Mouse (Mus musculus) embryonic facial prominence, embryonic 15.5 days (tissue): ENCODE results near the gene Pde10a. TPM values are rescaled to one million over a fixed set of nuclear protein-coding genes. Genes with fewer than 3 reads are reported as not detected.

ENCODE experiments used
- ATAC-seq: fragments of 200-750 bp; cut with Nextera tagmentation; 2 replicates; pipeline ENCODE4 v1.8.0; 2017; ENCODE audit warnings: low read depth, moderate TSS enrichment; ENCODE audit not compliant: insufficient number of reproducible peaks, low FRiP score, low TSS enrichment
- H3K27ac ChIP-seq: fragments of 300-500 bp; sonication (generic); replicated peaks from 2 replicates; pipeline ENCODE4 v1.5.1; 2015; ENCODE audit warnings: mild to moderate bottlenecking, inconsistent platforms
- H3K27me3 ChIP-seq: fragments of 300-500 bp; sonication (generic); 2 replicates; pipeline ENCODE4 v1.6.1; 2015; ENCODE audit warnings: inconsistent platforms
- H3K36me3 ChIP-seq: fragments of 300-500 bp; sonication (generic); 2 replicates; pipeline ENCODE4 v1.6.1; 2015; ENCODE audit warnings: mild to moderate bottlenecking, inconsistent platforms
- H3K4me1 ChIP-seq: fragments of 300-500 bp; sonication (generic); 2 replicates; pipeline ENCODE4 v1.6.1; 2015; ENCODE audit warnings: inconsistent platforms
- H3K4me2 ChIP-seq: fragments of 300-500 bp; sonication (generic); replicated peaks from 2 replicates; pipeline ENCODE4 v1.6.1; 2015; ENCODE audit warnings: mild to moderate bottlenecking, inconsistent platforms
- H3K4me3 ChIP-seq: fragments of 300-500 bp; sonication (generic); replicated peaks from 2 replicates; pipeline ENCODE4 v1.5.1; 2015; ENCODE audit warnings: mild to moderate bottlenecking, inconsistent platforms
- H3K9ac ChIP-seq: fragments of 300-500 bp; sonication (generic); 2 replicates; pipeline ENCODE4 v1.6.1; 2015; ENCODE audit warnings: inconsistent platforms
- H3K9me3 ChIP-seq: fragments of 300-500 bp; sonication (generic); replicated peaks from 2 replicates; pipeline ENCODE4 v1.6.1; 2016; ENCODE audit warnings: inconsistent platforms
- WGBS: fragments of 180-500 bp; shearing (Covaris S2); methylation state at CpG from one replicate; pipeline ENCODE4 v1.1.7; 2015; 5-methylcytosine and 5-hydroxymethylcytosine counted together
- polyA plus RNA-seq: library from polyadenylated mRNA; unstranded; fragments of >200 nt; fragmentation: Nextera tagmentation; extraction: Ambion mirVana; gene quantifications from 2 replicates; pipeline ENCODE4 v1.2.1, GENCODE M21; 2015

Gene Pde10a
- polyA plus RNA-seq, 1 experiment from 2014 or later: 3.0 TPM

DNA sequence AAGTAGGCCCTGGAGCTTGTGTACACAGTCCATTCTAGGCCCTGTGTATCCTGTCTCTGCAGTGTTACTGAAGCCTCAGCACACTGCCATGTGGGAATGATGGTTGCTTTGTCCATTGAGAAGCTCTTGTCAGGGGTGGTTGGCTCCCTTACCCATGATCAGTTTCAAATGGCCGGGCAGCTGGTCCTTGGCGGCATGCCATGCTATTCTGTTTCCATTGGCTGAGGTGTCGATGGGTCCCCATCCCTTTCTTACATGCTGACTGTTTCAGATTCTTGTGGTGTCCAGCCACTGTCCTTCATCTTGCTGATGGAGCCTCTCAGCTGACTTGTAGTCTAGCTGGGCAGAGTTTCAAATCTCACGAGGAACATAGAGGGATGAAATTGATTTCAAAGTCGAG lies 305.8 kb downstream of the Pde10a start:
- 71% methylated on average over 5 of the region's 5 CpGs for WGBS
- no peaks in the 10 kb centered on the region for H3K27me3 ChIP-seq
- no peak for ATAC-seq

DNA sequence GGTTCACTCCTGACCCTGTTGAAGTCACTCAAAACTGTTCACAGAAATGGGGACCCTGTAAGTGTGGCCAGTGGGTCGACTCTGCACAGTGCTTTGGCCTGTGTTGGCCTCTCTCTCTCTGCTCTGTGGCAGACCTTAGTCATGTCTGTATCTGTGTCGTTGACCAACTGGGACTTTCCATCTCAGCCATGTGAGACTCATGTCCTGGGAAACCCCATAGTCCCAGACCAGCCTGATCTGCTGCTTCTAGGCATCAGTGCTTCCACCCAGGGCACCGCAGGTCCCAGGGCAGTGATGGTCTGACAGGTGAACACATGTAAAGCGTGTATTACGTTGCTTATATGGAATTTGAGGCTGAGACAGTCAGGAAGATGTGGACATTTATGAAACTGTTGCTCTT lies 311.1 kb downstream of the Pde10a start:
- H3K9ac ChIP-seq: no peak overlapping the region
- WGBS: 86% methylated on average over 5 of the region's 5 CpGs
- H3K4me2 ChIP-seq: no peak overlapping the region
- no peaks in the 10 kb centered on the region; the same call in 1 of the 2 replicates for H3K4me1 ChIP-seq
- H3K9me3 ChIP-seq: no peaks in the 10 kb centered on the region
- H3K27ac ChIP-seq: no peak overlapping the region
- no peaks in the 10 kb centered on the region for H3K27me3 ChIP-seq
- no peak for ATAC-seq
- no peak overlapping the region for H3K4me3 ChIP-seq
- H3K36me3 ChIP-seq: no peaks in the 10 kb centered on the region

More for the DNA sequence above, 305.8 kb downstream of the Pde10a start:
- H3K4me3 ChIP-seq: no peak overlapping the region
- no peak overlapping the region for H3K4me2 ChIP-seq
- H3K4me1 ChIP-seq: no peaks in the 10 kb centered on the region
- no peaks in the 10 kb centered on the region for H3K9me3 ChIP-seq
- H3K9ac ChIP-seq: no peak overlapping the region
- H3K27ac ChIP-seq: no peak overlapping the region
- H3K36me3 ChIP-seq: no peaks in the 10 kb centered on the region

DNA sequence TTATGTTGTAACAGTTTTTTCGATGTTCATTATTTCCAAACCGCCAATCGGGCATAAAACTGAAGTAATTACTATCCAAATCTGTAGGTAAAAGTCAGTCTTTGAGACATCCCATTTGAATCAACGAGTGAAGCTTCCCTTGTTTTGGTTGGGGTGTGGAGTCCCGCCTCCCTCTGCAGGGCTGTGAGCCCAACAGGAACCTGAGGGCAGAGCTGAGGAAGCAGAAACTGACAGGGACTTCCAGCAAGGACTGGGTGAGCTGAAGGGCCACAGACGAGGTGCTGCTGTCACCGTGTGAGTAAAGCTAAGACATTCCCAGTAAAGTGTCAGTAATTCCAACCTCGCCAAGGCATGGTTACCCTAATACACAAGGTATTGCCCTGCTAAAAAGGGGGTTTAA lies 313.1 kb downstream of the Pde10a start:
- ATAC-seq: no peak
- no peak overlapping the region for H3K27ac ChIP-seq
- 46% methylated on average over 8 of the region's 8 CpGs for WGBS
- H3K4me1 ChIP-seq: peaks cover 5% of the 10 kb centered on the region; the same call in 1 of the 2 replicates
- no peak overlapping the region for H3K9ac ChIP-seq
- H3K4me3 ChIP-seq: no peak overlapping the region
- H3K27me3 ChIP-seq: no peaks in the 10 kb centered on the region
- no peaks in the 10 kb centered on the region for H3K36me3 ChIP-seq
- no peaks in the 10 kb centered on the region for H3K9me3 ChIP-seq
- H3K4me2 ChIP-seq: no peak overlapping the region

DNA sequence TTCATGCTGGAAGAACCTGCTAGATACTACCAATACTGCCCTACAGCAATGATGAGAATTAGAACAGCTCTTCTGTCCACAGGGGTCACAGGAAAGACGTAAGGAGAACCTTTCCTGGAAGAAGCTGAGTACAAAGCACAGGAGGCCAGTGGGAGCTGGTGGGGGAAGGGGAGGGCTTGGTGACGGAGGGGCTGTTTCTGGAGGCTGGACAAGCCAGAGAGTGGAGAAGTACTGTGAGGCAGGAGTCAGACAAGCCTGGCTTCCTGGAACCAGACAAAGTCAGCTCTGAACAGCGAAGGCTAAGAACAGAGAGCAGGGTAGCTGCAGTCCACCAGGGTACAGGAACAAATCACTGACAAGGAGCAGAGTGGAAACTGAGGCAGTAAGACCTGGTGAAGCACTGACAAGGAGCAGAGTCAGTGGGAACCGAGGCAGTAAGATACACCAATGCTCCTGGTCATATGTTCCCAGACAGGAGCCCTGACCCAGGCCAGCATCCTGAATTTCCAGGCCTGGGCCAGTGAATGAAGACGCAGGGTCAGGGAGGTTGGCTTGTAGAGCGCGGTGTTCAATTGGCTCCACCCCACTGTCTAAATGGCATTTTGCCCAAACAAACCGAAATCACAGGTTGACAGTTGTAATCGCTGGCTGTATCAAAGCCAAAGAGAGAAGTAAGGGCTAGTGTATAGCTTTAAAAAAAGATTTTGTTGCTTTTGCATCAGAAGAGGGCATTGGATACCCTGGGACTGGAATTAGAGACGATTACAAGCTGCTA lies 314.3 kb downstream of the Pde10a start:
- Histone ChIP-seq H3K27ac (no peak overlapping the region), H3K9ac (no peak overlapping the region), H3K36me3 (no peaks in the 10 kb centered on the region), H3K27me3 (no peaks in the 10 kb centered on the region), H3K4me2 (no peak overlapping the region), H3K9me3 (no peaks in the 10 kb centered on the region), H3K4me1 (peaks cover 5% of the 10 kb centered on the region; the same call in 1 of the 2 replicates), H3K4me3 (no peak overlapping the region)
- 71% methylated on average over 10 of the region's 10 CpGs for WGBS
- no peak for ATAC-seq

DNA sequence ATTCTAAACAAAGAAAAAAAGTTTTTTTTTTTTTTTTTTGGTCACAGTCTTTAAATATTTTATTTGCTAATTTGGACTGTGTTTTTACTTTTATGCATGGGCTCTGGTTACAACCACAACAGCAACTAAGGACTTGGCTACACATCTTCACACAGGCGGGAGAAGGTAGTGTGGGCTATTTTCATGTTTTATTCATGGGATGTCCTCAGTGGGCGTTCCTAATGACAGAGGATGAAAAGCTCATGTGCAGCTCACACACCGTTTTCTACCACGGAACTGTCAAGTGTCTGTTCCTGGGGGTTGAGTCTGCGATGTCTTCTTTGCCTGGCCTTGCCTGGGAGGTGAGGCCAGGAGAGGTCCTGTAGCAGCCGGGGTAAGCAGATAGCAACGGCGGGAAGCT lies 315.9 kb downstream of the Pde10a start:
- Histone ChIP-seq H3K36me3 (no peaks in the 10 kb centered on the region), H3K4me1 (peaks cover 5% of the 10 kb centered on the region; the same call in 1 of the 2 replicates), H3K9ac (no peak overlapping the region), H3K9me3 (no peaks in the 10 kb centered on the region), H3K4me2 (no peak overlapping the region), H3K27ac (no peak overlapping the region), H3K27me3 (no peaks in the 10 kb centered on the region), H3K4me3 (no peak overlapping the region)
- 73% methylated on average over 8 of the region's 8 CpGs for WGBS
- ATAC-seq: no peak

DNA sequence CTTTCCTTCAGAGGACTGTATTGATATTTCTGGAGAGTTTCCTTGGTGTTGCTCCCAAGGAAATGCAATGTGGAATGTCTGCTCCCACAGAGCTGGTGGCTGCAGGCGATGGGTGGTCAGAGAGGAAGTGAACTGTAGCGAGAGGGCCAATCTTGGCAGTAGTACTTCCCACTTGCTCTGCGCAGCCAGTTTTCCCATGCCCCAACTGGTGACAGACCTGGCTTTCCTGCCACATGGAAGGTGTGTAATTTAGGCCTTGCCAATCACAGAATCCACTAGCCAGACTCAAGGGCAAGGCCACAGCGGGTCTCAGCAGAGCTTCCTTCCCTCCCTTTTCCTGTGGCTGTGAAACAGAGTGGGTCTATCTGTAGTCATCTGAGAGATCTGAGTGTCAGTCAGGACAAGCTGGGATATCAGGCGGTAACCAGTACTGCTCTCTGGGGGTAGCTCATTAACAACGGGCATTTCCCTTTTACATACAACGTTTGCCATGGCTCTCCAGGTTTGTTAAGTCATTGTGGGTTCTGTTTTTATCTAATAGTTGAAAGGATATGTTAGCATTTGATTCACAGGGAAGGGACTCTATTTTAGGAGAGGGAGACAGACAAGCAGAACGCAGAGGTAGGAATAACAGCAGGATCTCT lies 316.8 kb downstream of the Pde10a start:
- peaks cover 5% of the 10 kb centered on the region; the same call in 1 of the 2 replicates for H3K4me1 ChIP-seq
- no peak overlapping the region for H3K27ac ChIP-seq
- H3K36me3 ChIP-seq: no peaks in the 10 kb centered on the region
- H3K4me2 ChIP-seq: no peak overlapping the region
- 72% methylated on average over 8 of the region's 8 CpGs for WGBS
- H3K4me3 ChIP-seq: no peak overlapping the region
- no peaks in the 10 kb centered on the region for H3K27me3 ChIP-seq
- no peak for ATAC-seq
- no peaks in the 10 kb centered on the region for H3K9me3 ChIP-seq
- H3K9ac ChIP-seq: no peak overlapping the region

DNA sequence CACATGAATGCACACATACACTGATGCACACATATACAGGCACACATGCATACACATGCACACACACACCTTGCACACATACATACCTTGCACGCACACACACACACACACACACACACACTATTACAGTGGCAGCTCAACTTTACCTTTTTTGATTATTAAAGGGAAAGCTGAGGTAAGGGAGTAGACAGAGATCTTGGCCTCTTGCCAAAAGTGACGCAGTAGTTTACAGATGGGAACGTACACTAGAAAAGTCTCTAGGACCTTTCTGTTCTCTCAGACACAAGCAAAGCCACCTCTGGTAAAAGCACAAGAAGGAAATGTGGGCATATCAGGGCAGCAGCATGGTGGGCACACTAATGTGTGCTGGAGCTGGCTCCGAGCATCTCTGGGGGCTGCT lies 317.5 kb downstream of the Pde10a start:
- no peak overlapping the region for H3K9ac ChIP-seq
- no peak overlapping the region for H3K4me2 ChIP-seq
- no peaks in the 10 kb centered on the region for H3K9me3 ChIP-seq
- 43% methylated on average over 4 of the region's 4 CpGs for WGBS
- H3K27me3 ChIP-seq: no peaks in the 10 kb centered on the region
- H3K4me3 ChIP-seq: no peak overlapping the region
- H3K36me3 ChIP-seq: no peaks in the 10 kb centered on the region
- ATAC-seq: no peak
- peaks cover 8% of the 10 kb centered on the region; the same call in 1 of the 2 replicates for H3K4me1 ChIP-seq
- H3K27ac ChIP-seq: no peak overlapping the region

DNA sequence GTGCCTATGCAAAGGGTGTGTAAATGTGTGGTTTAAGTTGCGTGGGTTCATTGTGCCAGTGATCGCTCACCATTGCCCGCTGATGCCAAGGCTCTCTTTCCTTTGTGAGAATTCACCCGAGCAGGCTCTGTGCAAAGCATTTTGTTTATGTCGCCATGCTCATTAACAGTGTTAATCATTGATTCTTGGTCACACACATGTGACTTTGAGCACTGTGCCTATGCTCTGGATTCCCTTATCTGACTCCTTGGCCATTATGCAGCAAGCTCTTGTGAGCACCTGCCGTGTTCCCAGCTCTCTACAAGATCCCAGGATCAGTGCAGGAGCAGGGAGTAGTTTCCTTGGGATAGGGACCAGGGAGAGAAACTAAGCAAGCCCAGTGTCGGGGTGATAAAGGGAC lies 318.8 kb downstream of the Pde10a start:
- Histone ChIP-seq H3K4me2 (no peak overlapping the region), H3K4me3 (no peak overlapping the region), H3K27ac (no peak overlapping the region), H3K9me3 (no peaks in the 10 kb centered on the region), H3K4me1 (peaks cover 10% of the 10 kb centered on the region; the same call in 1 of the 2 replicates), H3K36me3 (no peaks in the 10 kb centered on the region), H3K27me3 (no peaks in the 10 kb centered on the region), H3K9ac (no peak overlapping the region)
- WGBS: 87% methylated on average over 7 of the region's 7 CpGs
- no peak for ATAC-seq

DNA sequence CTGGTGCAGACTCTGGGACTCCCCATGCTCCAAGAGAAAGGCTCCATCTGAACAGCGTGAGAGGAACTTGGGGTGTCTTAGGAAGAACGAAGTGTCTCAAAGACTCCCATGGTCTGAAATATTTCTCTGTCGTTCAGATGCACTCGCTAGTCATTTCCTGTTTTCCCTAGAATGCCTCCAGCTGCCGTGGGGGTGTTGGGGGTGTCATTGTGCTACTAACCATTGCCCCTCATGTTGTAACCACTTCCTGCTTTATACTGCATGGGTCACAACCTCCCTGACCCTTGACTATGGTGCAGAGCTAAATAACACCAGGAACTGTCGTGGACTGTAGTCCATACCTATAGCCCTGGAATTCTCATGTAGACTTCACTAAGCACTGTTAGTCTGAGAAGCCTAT lies 321.3 kb downstream of the Pde10a start:
- 55% methylated on average over 6 of the region's 6 CpGs for WGBS
- H3K27me3 ChIP-seq: no peaks in the 10 kb centered on the region
- ATAC-seq: no peak
- peaks cover 10% of the 10 kb centered on the region; the same call in 1 of the 2 replicates for H3K4me1 ChIP-seq
- H3K36me3 ChIP-seq: no peaks in the 10 kb centered on the region
- no peak overlapping the region for H3K4me2 ChIP-seq
- H3K4me3 ChIP-seq: no peak overlapping the region
- no peak overlapping the region for H3K9ac ChIP-seq
- H3K27ac ChIP-seq: no peak overlapping the region
- no peaks in the 10 kb centered on the region for H3K9me3 ChIP-seq

DNA sequence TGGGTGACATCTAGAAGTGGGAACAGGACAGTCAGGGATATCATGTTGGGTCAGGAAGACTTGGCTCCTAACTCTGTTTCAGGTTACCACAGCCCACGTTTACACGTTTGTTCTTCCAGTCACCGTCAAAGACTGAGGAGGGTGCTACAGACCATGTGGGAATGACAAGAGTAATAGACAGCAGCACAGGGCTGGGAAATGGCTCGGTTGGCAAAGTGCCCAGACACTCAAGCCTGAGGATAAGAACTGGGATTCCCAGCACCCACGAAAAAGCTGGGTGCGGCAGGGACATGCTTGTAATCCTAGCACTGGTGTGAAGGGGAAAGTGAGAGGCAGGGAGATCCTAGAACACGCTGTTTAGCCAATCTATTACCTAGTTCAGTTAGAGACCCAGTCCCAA lies 322.4 kb downstream of the Pde10a start:
- no peaks in the 10 kb centered on the region for H3K36me3 ChIP-seq
- 39% methylated on average over 7 of the region's 7 CpGs for WGBS
- no peaks in the 10 kb centered on the region for H3K9me3 ChIP-seq
- no peak overlapping the region for H3K4me3 ChIP-seq
- H3K4me2 ChIP-seq: no peak overlapping the region
- no peak for ATAC-seq
- no peaks in the 10 kb centered on the region for H3K27me3 ChIP-seq
- no peak overlapping the region for H3K9ac ChIP-seq
- peaks cover 9% of the 10 kb centered on the region; the same call in 1 of the 2 replicates for H3K4me1 ChIP-seq
- H3K27ac ChIP-seq: no peak overlapping the region

DNA sequence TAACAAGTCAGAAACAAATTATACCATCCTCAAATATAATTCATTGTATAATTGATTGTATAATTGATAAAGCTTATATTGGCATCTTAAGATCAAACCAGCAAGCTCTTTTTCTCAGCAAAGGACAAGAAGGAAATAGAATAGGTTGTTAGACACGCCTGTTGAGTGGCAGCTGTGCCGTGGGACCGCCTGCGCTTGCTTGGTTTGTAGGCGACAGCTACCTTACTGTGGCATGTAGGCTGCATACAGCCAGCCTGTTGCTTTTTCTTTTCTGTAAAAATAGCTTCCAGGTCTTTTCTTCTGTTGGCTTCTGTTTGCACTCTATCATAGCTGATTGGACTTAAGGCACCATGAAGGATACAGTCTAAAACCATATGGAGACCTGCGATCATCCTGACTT lies 326.7 kb downstream of the Pde10a start:
- H3K36me3 ChIP-seq: no peaks in the 10 kb centered on the region
- no peak overlapping the region for H3K27ac ChIP-seq
- no peak overlapping the region for H3K4me2 ChIP-seq
- no peak overlapping the region for H3K4me3 ChIP-seq
- H3K9me3 ChIP-seq: no peaks in the 10 kb centered on the region
- peaks cover 12% of the 10 kb centered on the region for H3K4me1 ChIP-seq
- H3K9ac ChIP-seq: no peak overlapping the region
- H3K27me3 ChIP-seq: no peaks in the 10 kb centered on the region
- no peak for ATAC-seq
- 75% methylated on average over 6 of the region's 6 CpGs for WGBS
